Mouse (Mus musculus): ENCODE measurements around the gene Farp1. TPM values are rescaled to one million over a fixed set of nuclear protein-coding genes. Genes with fewer than 3 reads are reported as not detected.
A peak's percentile ranks its signal among the peaks of the same experiment; 100 is the strongest.

The Farp1 gene
- polyA plus RNA-seq, 1 experiment from 2014 or later: 2.3 TPM

GRCm38 (mm10) chr14:121236736-121237135 is 201.7 kb downstream of the Farp1 start:
- H3K27ac ChIP-seq (ENCODE audit: low read depth): no peak overlapping the region
- H3K9me3 ChIP-seq (ENCODE audit: low read length): no peaks in the 10 kb centered on the region
- no peak overlapping the region for H3K4me2 ChIP-seq (ENCODE audit: low read depth, low read length)
- peaks cover 9% of the 10 kb centered on the region for H3K4me1 ChIP-seq (ENCODE audit: insufficient read depth)
- no peaks in the 10 kb centered on the region for H3K27me3 ChIP-seq (ENCODE audit: insufficient read depth, low read length)
- 69% methylated on average over 4 of the region's 4 CpGs for WGBS (ENCODE audit: insufficient replicate concordance)
- no peak for DNase-seq
- H3K36me3 ChIP-seq (replicated peaks; ENCODE audit: insufficient read depth, low read length): 0 out of 2 replicates have a peak, but pooled peaks cover 6% of the 10 kb centered on the region
- H3K4me3 ChIP-seq (ENCODE audit: low read depth, low read length): no peak overlapping the region
- TF ChIP-seq CTCF (IDR thresholded peaks at IDR 0.05; ENCODE audit: low read depth) (no peak), EP300 (IDR thresholded peaks at IDR 0.05; ENCODE audit: low read depth) (no peak)
- no peak for ATAC-seq
- H3K9ac ChIP-seq (replicated peaks): no peak overlapping the region

DNA sequence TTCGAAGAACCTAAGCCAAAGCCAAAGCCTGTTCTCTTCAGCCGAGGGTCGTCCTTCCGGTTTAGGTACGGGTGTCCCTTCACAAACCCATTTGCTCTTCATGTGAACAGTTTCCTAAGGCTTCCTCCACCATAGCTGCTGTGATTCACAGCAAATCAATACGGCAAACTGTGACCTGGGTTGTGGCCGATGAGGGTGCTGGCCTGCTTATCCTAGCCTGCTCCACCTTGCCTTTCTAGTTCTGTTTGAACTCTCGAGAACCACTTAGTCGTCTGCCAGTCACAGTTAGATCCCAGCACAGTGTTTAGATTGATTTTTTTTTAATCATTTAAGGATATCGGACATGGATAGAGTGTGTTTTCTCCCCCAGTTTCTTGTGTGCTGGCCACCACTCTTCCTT is 203.7 kb downstream of the Farp1 start:
- 55% methylated on average over 10 of the region's 10 CpGs for WGBS (ENCODE audit: insufficient replicate concordance)
- Histone ChIP-seq H3K9me3 (ENCODE audit: low read length) (no peaks in the 10 kb centered on the region), H3K4me3 (ENCODE audit: low read depth, low read length) (no peak overlapping the region), H3K36me3 (replicated peaks; ENCODE audit: insufficient read depth, low read length) (peaks cover 14% of the 10 kb centered on the region; the same call in 1 of the 2 replicates), H3K4me1 (ENCODE audit: insufficient read depth) (peaks cover 9% of the 10 kb centered on the region), H3K27me3 (ENCODE audit: insufficient read depth, low read length) (no peaks in the 10 kb centered on the region), H3K27ac (ENCODE audit: low read depth) (no peak overlapping the region; the same call in 1 of the 2 replicates), H3K4me2 (ENCODE audit: low read depth, low read length) (no peak overlapping the region), H3K9ac (replicated peaks) (no peak overlapping the region)
- peak; percentile 61; the same call in 1 of the 2 replicates for ATAC-seq
- no peak for DNase-seq
- TF ChIP-seq CTCF (IDR thresholded peaks at IDR 0.05; ENCODE audit: low read depth) (no peak), EP300 (IDR thresholded peaks at IDR 0.05; ENCODE audit: low read depth) (no peak)

DNA sequence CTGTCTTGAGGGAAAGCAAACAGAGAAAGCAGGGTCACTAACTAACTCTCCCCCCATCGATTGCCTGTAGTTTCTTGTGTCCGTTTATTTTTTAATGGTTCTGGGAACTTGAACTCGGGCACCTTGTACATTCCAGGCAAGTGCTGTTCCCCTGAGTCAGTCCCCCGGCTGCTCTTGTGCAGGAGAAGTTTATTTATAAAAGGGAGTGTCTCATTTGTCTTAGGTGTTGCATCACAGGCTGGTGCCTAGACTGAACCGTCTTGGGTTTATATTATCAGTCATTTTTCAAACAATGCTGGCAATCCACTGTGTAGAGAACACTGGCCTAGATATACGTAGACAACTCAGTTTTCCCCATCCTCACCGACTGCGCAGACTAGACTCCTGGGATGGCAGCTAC is 204.4 kb downstream of the Farp1 start:
- no peak overlapping the region for H3K27ac ChIP-seq (ENCODE audit: low read depth)
- H3K27me3 ChIP-seq (ENCODE audit: insufficient read depth, low read length): no peaks in the 10 kb centered on the region
- peaks cover 18% of the 10 kb centered on the region; the same call in 1 of the 2 replicates for H3K36me3 ChIP-seq (replicated peaks; ENCODE audit: insufficient read depth, low read length)
- no peak overlapping the region for H3K9ac ChIP-seq (replicated peaks)
- DNase-seq: no peak
- WGBS (ENCODE audit: insufficient replicate concordance): 63% methylated on average over 8 of the region's 8 CpGs
- no peaks in the 10 kb centered on the region for H3K9me3 ChIP-seq (ENCODE audit: low read length)
- no peak for TF ChIP-seq CTCF (IDR thresholded peaks at IDR 0.05; ENCODE audit: low read depth)
- no peak for TF ChIP-seq EP300 (IDR thresholded peaks at IDR 0.05; ENCODE audit: low read depth)
- H3K4me1 ChIP-seq (ENCODE audit: insufficient read depth): peaks cover 9% of the 10 kb centered on the region
- no peak for ATAC-seq
- no peak overlapping the region for H3K4me3 ChIP-seq (ENCODE audit: low read depth, low read length)
- no peak overlapping the region for H3K4me2 ChIP-seq (ENCODE audit: low read depth, low read length)

DNA sequence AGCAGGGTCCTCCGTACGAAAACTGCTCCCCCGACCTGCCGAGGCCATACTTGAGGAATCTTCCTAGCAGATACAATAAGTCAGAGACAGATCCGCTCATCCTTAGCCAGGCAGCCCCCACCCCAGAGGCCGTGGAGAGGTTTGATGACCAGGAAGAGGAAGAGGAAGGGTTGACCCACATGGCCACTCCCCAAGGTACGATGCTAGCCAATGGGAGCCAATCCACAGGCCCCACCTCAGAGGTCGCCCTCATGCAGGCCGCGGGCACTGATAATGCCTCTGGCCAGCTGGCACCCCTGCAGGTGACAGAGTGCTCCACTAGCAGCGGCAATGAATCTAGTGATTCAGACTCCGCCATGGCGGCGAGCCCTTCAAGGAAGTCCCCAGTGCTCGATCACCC is 209.1 kb downstream of the Farp1 start:
- Histone ChIP-seq H3K4me3 (ENCODE audit: low read depth, low read length) (no peak overlapping the region), H3K4me1 (ENCODE audit: insufficient read depth) (no peaks in the 10 kb centered on the region), H3K9ac (replicated peaks) (no peak overlapping the region), H3K36me3 (replicated peaks; ENCODE audit: insufficient read depth, low read length) (peaks cover 18% of the 10 kb centered on the region; the same call in 1 of the 2 replicates), H3K4me2 (ENCODE audit: low read depth, low read length) (no peak overlapping the region), H3K27ac (ENCODE audit: low read depth) (no peak overlapping the region), H3K9me3 (ENCODE audit: low read length) (no peaks in the 10 kb centered on the region), H3K27me3 (ENCODE audit: insufficient read depth, low read length) (no peaks in the 10 kb centered on the region)
- TF ChIP-seq CTCF (IDR thresholded peaks at IDR 0.05; ENCODE audit: low read depth) (no peak), EP300 (IDR thresholded peaks at IDR 0.05; ENCODE audit: low read depth) (no peak)
- ATAC-seq: no peak
- DNase-seq: no peak
- 88% methylated on average over 15 of the region's 15 CpGs for WGBS (ENCODE audit: insufficient replicate concordance)

GRCm38 (mm10) chr14:121246048-121246731 is 211.2 kb downstream of the Farp1 start:
- ATAC-seq (no peak), DNase-seq (no peak)
- 76% methylated on average over 14 of the region's 14 CpGs for WGBS (ENCODE audit: insufficient replicate concordance)
- Histone ChIP-seq H3K27me3 (ENCODE audit: insufficient read depth, low read length) (no peaks in the 10 kb centered on the region), H3K4me3 (ENCODE audit: low read depth, low read length) (no peak overlapping the region), H3K27ac (ENCODE audit: low read depth) (no peak overlapping the region), H3K4me1 (ENCODE audit: insufficient read depth) (no peaks in the 10 kb centered on the region), H3K9me3 (ENCODE audit: low read length) (no peaks in the 10 kb centered on the region), H3K9ac (replicated peaks) (no peak overlapping the region), H3K36me3 (replicated peaks; ENCODE audit: insufficient read depth, low read length) (peaks cover 12% of the 10 kb centered on the region; the same call in 1 of the 2 replicates), H3K4me2 (ENCODE audit: low read depth, low read length) (no peak overlapping the region)
- TF ChIP-seq CTCF (IDR thresholded peaks at IDR 0.05; ENCODE audit: low read depth): no peak
- TF ChIP-seq EP300 (IDR thresholded peaks at IDR 0.05; ENCODE audit: low read depth): no peak

DNA sequence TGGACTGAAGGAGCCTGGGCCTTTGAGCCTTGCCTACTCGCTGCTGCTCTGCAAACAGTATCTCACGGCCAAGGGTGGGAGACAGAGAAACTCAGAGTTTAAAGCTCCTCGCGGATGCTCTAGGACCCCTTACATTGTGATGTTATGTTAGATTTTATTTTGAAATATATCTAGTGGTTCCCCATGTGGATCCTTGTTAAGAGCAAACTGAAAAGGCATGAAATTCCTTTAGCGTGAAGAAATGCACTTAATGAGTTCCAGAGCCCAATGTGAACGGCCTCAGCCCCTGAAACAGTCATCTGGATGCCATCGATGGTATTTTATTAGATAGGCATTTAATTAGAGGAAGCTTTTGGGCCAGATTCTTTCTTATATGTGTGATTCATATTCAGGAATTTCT is 212.3 kb downstream of the Farp1 start:
- no peak for ATAC-seq
- H3K4me1 ChIP-seq (ENCODE audit: insufficient read depth): peaks cover 6% of the 10 kb centered on the region
- H3K27ac ChIP-seq (ENCODE audit: low read depth): no peak overlapping the region; the same call in 1 of the 2 replicates
- no peak overlapping the region for H3K9ac ChIP-seq (replicated peaks)
- DNase-seq: no peak
- no peak for TF ChIP-seq EP300 (IDR thresholded peaks at IDR 0.05; ENCODE audit: low read depth)
- TF ChIP-seq CTCF (IDR thresholded peaks at IDR 0.05; ENCODE audit: low read depth): no peak
- no peaks in the 10 kb centered on the region for H3K9me3 ChIP-seq (ENCODE audit: low read length)
- H3K27me3 ChIP-seq (ENCODE audit: insufficient read depth, low read length): no peaks in the 10 kb centered on the region
- WGBS (ENCODE audit: insufficient replicate concordance): 83% methylated on average over 7 of the region's 7 CpGs
- H3K4me3 ChIP-seq (ENCODE audit: low read depth, low read length): no peak overlapping the region
- H3K36me3 ChIP-seq (replicated peaks; ENCODE audit: insufficient read depth, low read length): peaks cover 9% of the 10 kb centered on the region; the same call in 1 of the 2 replicates
- H3K4me2 ChIP-seq (ENCODE audit: low read depth, low read length): no peak overlapping the region
